Comparison of ENCODE assay signal across 8 mouse cellular contexts in the genomic region with DNA sequence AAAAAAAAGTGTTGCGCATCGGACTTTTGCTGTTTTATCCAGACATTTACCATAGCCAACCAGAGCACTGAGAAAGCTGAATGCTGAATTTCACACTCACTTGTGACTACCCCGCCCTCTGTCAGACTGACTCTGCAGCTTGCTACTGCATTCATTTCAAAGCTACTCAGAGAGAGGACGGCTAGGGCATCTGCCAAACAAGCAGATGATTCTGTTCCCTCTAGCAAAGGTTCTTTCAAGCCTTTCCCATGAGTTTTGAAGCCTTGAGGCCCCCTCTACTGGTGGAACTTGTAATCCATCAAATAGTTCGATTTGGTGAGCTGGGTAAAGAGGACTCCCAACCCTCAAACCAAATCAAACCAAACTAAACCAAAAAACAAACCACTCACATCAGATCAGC. TPM values are rescaled to one million over a fixed set of nuclear protein-coding genes. Genes with fewer than 3 reads are reported as not detected.
DNase-seq lines count a peak whose midpoint lies in the region; ATAC-seq lines count a peak whose summit lies in the region.

No protein-coding gene starts in this region.

- H3K27ac ChIP-seq in forebrain, embryonic 14.5 days (ENCODE audit: low read depth, low read length), result no peak overlapping the region
- no peak overlapping the region for H3K27ac ChIP-seq in liver, embryonic 16.5 days (ENCODE audit: low read length)
- H3K27ac ChIP-seq in neural tube, embryonic 11.5 days (ENCODE audit: low read depth, low read length), result no peak overlapping the region

- ATAC-seq in forebrain, embryonic 14.5 days, result peak; percentile 84
- no peak for ATAC-seq in liver, embryonic 16.5 days (ENCODE audit: low read depth)
- ATAC-seq in neural tube, embryonic 11.5 days (ENCODE audit: insufficient read depth, low FRiP score, low TSS enrichment), result peak; percentile 31; the same call in 1 of the 2 replicates

- peak; percentile 80 for DNase-seq in ES-CJ7 (ENCODE audit: low read depth, low spot score)
- DNase-seq in c-Kit-positive CD71-positive TER-119-negative erythroid progenitor cells, embryonic 14.5 days (ENCODE audit: low read depth), result peak; percentile 51
- peak; percentile 93 for DNase-seq in forebrain, embryonic 14.5 days (ENCODE audit: low spot score)
- peak; percentile 27 for DNase-seq in heart, postnatal 25 days (ENCODE audit: low spot score)
- peak; percentile 84 for DNase-seq in layer of hippocampus, adult 11-12 months (ENCODE audit: low spot score)
- DNase-seq in neural tube, embryonic 11.5 days (ENCODE audit: low spot score), result peak; percentile 52
- peak; percentile 69 for DNase-seq in thymus, postnatal 14 days

- no peaks in the 10 kb centered on the region for H3K9me3 ChIP-seq in forebrain, embryonic 14.5 days (replicated peaks; ENCODE audit: control insufficient read depth, low read length)
- no peaks in the 10 kb centered on the region for H3K9me3 ChIP-seq in liver, embryonic 16.5 days (replicated peaks; ENCODE audit: control insufficient read depth, low read length)
- no peaks in the 10 kb centered on the region for H3K9me3 ChIP-seq in neural tube, embryonic 11.5 days (ENCODE audit: control insufficient read depth, low read length)

- H3K36me3 ChIP-seq in forebrain, embryonic 14.5 days (ENCODE audit: control insufficient read depth, insufficient read depth, low read length), result no peaks in the 10 kb centered on the region
- no peaks in the 10 kb centered on the region for H3K36me3 ChIP-seq in liver, embryonic 16.5 days (ENCODE audit: control insufficient read depth, insufficient read depth)
- no peaks in the 10 kb centered on the region for H3K36me3 ChIP-seq in neural tube, embryonic 11.5 days (ENCODE audit: control insufficient read depth, insufficient read depth, low read length)

- H3K4me3 ChIP-seq in forebrain, embryonic 14.5 days (ENCODE audit: low read depth, low read length), result no peak overlapping the region
- peak overlapping the region; percentile 16 for H3K4me3 ChIP-seq in liver, embryonic 16.5 days (ENCODE audit: low read depth, low read length)
- no peak overlapping the region for H3K4me3 ChIP-seq in neural tube, embryonic 11.5 days (ENCODE audit: low read depth, low read length)

- H3K4me2 ChIP-seq in forebrain, embryonic 14.5 days (ENCODE audit: low read length), result peak overlapping the region; percentile 39
- H3K4me2 ChIP-seq in liver, embryonic 16.5 days (ENCODE audit: low read depth, low read length), result peak overlapping the region; percentile 47
- H3K4me2 ChIP-seq in neural tube, embryonic 11.5 days (ENCODE audit: low read depth), result peak overlapping the region; percentile 25

- no peak overlapping the region for H3K9ac ChIP-seq in forebrain, embryonic 14.5 days (ENCODE audit: low read length)
- no peak overlapping the region for H3K9ac ChIP-seq in liver, embryonic 16.5 days (ENCODE audit: low read depth, low read length)
- no peak overlapping the region for H3K9ac ChIP-seq in neural tube, embryonic 11.5 days (ENCODE audit: low read length)

- intact Hi-C loops in heart, postnatal 25 days (cut with DNase I), result loop anchor here (1.0 to 5.0 kb wide), 4 partner anchors 38 to 358 kb away; no protein-coding TSS in a partner anchor

- H3K4me1 ChIP-seq in forebrain, embryonic 14.5 days (ENCODE audit: control insufficient read depth, insufficient read depth, low read length), result peaks cover 9% of the 10 kb centered on the region
- H3K4me1 ChIP-seq in liver, embryonic 16.5 days (ENCODE audit: control insufficient read depth, low read depth, low read length), result peaks cover 3% of the 10 kb centered on the region; the same call in 1 of the 2 replicates
- H3K4me1 ChIP-seq in neural tube, embryonic 11.5 days (ENCODE audit: control insufficient read depth, insufficient read depth, low read length), result peaks cover 14% of the 10 kb centered on the region; the same call in 1 of the 2 replicates

- 31% methylated on average over 5 of the region's 5 CpGs for WGBS in forebrain, embryonic 14.5 days
- 16% methylated on average over 5 of the region's 5 CpGs for WGBS in liver, embryonic 16.5 days (ENCODE audit: insufficient replicate concordance)
- 19% methylated on average over 5 of the region's 5 CpGs for WGBS in neural tube, embryonic 11.5 days

- no peaks in the 10 kb centered on the region for H3K27me3 ChIP-seq in forebrain, embryonic 14.5 days (replicated peaks; ENCODE audit: control insufficient read depth, insufficient read depth, low read length)
- H3K27me3 ChIP-seq in liver, embryonic 16.5 days (ENCODE audit: control insufficient read depth, insufficient read depth, low read depth, low read length), result no peaks in the 10 kb centered on the region
- H3K27me3 ChIP-seq in neural tube, embryonic 11.5 days (ENCODE audit: control insufficient read depth, insufficient read depth, low read length), result no peaks in the 10 kb centered on the region

RNA-seq across cellular contexts. Expression of a gene that starts 13.0 kb away (rescaled TPM):
- polyA plus RNA-seq in forebrain, embryonic 14.5 days (2014; fragmentation: Nextera tagmentation; extraction: Ambion mirVana), result 0.90 and 1.6 TPM in 2 replicates
- 1 to 10 TPM; 1.7 to 1.9 TPM for total RNA-seq in heart, postnatal 25 days (2021)
- polyA plus RNA-seq in liver, embryonic 16.5 days (2015; fragmentation: Nextera tagmentation; extraction: Ambion mirVana), result 0.08 and 0.13 TPM in 2 replicates
- polyA plus RNA-seq in neural tube, embryonic 11.5 days (2014; fragmentation: Nextera tagmentation; extraction: Ambion mirVana), result 1.0 and 1.4 TPM in 2 replicates

RNA-seq across cellular contexts. Expression of a gene that starts 16.8 kb away (rescaled TPM):
- polyA plus RNA-seq in forebrain, embryonic 14.5 days (2014; fragmentation: Nextera tagmentation; extraction: Ambion mirVana), result 8.8 and 10.4 TPM in 2 replicates
- 1 to 10 TPM; 3.0 to 3.2 TPM for total RNA-seq in heart, postnatal 25 days (2021)
- polyA plus RNA-seq in liver, embryonic 16.5 days (2015; fragmentation: Nextera tagmentation; extraction: Ambion mirVana), result 0.68 and 1.2 TPM in 2 replicates
- polyA plus RNA-seq in neural tube, embryonic 11.5 days (2014; fragmentation: Nextera tagmentation; extraction: Ambion mirVana), result 11.3 and 12.1 TPM in 2 replicates

RNA-seq across cellular contexts. Expression of a gene that starts 26.6 kb away (rescaled TPM):
- polyA plus RNA-seq in forebrain, embryonic 14.5 days (2014; fragmentation: Nextera tagmentation; extraction: Ambion mirVana), result 20.8 and 21.6 TPM in 2 replicates
- 10 to 100 TPM; 14.7 to 15.4 TPM for total RNA-seq in heart, postnatal 25 days (2021)
- polyA plus RNA-seq in liver, embryonic 16.5 days (2015; fragmentation: Nextera tagmentation; extraction: Ambion mirVana), result 1.2 TPM in 2 replicates
- 7.4 and 8.4 TPM in 2 replicates for polyA plus RNA-seq in neural tube, embryonic 11.5 days (2014; fragmentation: Nextera tagmentation; extraction: Ambion mirVana)

Comparison
In these comparisons a context has a peak if more than half of its experiments do, and no peak if none do; other contexts are left out.
1. DNase-seq: peak in every context shown above with its lines; median percentile 93 in forebrain, embryonic 14.5 days; 84 in layer of hippocampus, adult 11-12 months; 80 in ES-CJ7; 69 in thymus, postnatal 14 days; 52 in neural tube, embryonic 11.5 days; 51 in c-Kit-positive CD71-positive TER-119-negative erythroid progenitor cells, embryonic 14.5 days; 27 in heart, postnatal 25 days.